Mouse (Mus musculus) lung, postnatal 14 days (tissue): ENCODE measurements around the gene Ggt6.
A peak's percentile ranks its signal among the peaks of the same experiment; 100 is the strongest.
"Not testable (repeated sequence)": the region's sequence is repeated elsewhere in the genome, so short reads cannot be mapped to it uniquely, and the experiment has no call there.

Source experiments
- DNase-seq: peaks from one replicate; pipeline ENCODE4 v3.0.0; 2021

The Ggt6 gene

DNA sequence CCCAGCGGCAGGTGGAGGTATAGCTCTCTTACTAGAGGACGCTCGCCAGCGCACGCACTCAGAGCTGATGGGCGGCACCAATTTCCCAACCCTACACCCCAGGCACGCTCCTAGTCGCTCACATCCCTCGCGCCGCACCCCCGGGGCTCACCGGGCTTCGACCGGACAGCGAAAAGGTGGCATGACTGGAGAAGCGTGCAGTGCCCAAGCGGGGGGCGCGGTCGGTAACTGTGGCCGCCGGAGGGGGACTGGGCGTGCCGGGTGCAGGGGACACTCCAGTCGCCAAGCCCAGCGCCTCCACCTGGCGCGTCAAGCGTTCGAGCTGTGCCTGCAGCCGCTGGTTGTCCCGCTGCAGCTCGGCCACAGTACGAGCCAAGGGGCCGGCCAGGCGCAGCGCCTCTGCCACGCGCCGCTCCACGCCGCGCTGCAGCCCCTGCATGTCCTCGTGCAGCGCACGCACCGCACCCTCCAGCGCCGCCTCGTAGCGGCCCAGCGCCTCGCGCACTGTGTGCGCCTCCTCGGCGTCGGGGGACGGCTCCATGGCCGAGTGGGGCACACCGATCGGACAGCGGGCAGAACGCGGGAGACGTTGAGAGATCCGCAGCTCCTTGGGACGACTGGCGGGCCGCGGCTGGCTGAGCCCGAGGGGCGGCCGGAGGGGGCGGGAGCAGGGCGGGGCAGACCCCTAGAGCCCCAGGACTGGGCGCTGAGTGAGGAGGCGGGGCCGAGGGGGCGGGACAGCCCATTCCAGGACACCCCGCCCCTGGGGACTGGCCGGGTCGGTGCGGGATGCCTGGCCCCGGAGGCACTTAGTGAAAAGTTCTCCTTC lies 24.0 kb upstream of the Ggt6 start, which contains the start of gene Smtnl2:
Smtnl2 (minus strand) TSS at position 621 of the 829 bp plus-strand sequence.
- DNase-seq = peak; percentile 92

DNA sequence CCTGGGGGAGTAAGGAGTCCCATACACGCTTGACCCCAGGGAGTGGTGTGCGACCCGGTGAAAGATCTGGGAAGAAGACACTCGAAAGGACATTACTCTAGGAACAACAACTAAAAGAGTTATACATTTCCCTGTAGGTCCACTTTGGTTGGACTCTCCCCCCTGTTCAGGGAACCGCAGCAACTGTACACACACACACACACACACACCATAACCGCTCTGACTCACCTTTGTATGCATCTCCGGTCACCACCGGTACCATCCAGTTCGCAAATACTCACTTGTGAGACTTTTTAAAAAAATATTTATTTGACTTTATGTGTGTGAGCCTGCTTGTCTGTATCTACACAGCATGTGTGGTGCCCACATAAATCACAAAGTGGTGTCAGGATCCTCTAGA lies 23.4 kb upstream of the Ggt6 start:
- no peak for DNase-seq

- peak; percentile 58 for DNase-seq
Measured at GRCm38 (mm10) chr11:72413016-72413415, 22.3 kb upstream of the Ggt6 start.

DNA sequence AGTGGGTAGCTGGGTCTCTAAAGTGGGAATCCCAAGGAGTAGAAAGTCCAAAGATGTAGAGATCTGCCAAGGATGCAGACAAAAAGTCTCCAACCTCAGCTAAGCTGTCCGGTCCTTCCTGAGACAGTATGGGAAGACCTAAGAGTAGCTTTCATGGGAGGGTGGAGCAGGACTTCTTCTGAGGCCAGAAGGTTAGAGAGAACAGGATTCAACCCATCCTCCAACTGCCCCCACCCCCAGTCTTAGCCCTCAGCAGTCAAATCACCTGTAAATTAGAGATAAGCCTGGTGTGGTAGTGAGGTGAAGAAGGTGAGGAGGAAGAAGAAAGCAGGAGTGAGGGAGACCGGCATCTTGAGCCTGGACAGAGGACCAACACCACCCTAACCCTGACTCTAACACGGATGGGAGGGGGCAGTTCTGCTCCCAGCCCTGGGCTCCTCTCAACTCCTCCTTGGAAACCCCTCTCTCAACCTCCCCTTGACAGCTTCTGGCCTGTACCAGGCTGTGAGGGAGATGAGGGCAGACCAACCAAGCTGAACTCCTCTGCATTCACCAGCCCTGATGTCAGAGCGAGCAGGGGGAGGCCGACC lies 21.6 kb upstream of the Ggt6 start:
- DNase-seq = no peak

DNA sequence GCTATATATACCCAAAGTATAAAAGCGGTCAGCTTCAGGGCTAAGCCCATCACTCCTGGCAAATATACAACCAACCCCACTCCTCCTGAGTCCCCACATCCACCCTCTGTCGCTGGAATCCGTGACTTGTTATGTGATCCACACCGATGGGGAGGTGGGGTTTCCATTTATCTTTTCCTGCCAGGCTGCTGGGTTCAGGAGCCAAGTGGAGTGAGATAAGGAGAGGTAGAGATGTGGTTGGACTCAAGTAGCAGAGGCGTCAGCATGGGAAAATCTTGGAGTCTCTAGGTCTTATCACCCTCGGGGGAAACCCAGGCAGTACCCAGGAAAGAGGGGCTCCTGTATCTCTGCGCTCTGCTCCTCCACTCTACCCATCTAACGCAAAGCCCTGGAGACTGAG lies 20.2 kb upstream of the Ggt6 start:
- DNase-seq = no peak

- no peak for DNase-seq
Measured at GRCm38 (mm10) chr11:72416666-72417065, 18.7 kb upstream of the Ggt6 start.

DNA sequence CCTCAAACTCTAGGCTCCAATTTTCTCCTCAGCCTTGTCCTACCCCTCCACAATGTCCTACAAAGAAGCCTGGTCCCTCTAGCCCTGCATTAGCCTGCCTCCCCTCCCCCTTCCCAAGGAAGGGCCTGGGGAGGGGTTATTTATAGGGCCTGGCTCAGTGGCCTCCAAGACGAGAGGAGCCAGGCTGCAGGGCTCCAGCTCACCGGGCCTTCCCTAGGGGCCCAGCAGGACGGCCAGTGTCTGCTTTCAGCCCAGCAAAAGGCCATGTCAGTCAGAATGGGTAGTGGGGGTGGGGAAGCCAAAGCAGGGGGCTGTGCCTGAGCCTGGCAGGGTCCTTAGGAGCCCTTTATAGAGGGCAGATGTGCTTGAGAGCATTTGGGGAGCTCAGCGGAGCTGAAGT lies 17.9 kb upstream of the Ggt6 start:
- no peak for DNase-seq

GRCm38 (mm10) chr11:72418227-72418626 lies 17.1 kb upstream of the Ggt6 start:
- no peak for DNase-seq

DNA sequence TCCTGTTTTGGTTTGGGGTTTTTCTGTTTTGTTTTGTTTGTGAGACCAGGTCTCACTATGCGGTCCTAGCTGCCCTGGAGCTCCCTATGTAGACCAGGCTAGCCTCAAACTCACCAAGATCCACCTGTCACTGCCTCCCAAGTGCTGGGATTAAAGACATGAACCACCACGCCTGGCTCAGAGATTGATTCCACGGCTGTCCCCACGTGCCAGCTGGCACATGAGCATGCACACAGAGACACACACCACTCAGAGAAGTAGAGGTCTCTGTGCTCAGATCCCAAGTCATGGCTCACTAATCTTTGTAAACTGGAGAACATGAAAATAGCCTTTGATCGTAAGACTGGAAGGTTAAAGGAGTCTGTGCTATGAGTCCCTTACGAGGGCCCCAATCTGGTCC lies 16.3 kb upstream of the Ggt6 start:
- no peak for DNase-seq

DNA sequence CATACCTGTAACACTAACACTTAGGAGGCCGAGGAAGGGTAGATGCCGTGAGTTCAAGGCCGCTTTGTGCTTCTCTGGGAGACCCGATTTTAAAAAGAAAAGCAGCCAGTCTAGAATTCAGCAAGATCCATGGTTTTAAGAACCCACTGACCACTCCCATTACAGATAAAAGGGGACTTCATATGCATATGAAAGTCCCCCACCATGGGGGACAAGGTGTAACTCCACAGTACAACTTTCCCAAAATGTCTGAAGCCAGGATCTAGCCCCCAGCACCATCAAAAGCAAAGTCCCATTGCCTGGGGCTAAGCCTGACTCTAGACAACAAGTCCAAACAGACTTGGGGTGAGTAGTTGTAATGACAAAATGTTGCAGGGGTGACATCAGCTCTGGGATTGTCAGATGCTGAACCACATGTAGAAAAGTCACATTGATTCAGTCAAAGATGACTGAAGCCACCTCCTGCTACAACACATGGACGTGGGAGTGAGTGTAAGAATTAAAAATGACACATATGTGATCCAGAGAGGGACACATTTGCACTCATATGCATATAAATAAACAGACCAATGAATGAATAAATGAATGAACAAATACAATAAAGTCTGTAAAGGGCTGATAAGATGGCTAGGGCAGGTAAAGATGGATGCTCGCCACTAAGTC lies 14.7 kb upstream of the Ggt6 start:
- no peak for DNase-seq

GRCm38 (mm10) chr11:72421518-72422278 lies 13.6 kb upstream of the Ggt6 start:
- no peak for DNase-seq

DNA sequence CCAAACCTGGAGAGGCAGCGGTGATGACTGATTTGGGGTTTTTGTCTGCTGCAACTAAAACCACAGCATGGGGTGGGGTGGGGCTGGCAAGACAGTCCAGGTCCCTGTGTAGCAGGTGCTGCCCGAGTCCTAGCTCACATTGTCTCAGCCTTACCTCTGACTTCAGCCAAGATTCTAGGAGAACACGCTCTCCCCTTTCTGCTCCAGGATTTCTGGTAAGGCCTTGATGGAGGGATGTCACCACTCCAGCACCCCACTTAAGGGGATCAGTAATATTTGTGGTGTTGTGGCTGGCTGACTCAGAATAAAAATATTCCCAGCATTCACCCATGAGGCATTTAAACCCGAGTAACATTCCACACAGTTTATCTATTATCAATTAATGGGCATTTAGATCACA lies 11.6 kb upstream of the Ggt6 start:
- no peak for DNase-seq

DNA sequence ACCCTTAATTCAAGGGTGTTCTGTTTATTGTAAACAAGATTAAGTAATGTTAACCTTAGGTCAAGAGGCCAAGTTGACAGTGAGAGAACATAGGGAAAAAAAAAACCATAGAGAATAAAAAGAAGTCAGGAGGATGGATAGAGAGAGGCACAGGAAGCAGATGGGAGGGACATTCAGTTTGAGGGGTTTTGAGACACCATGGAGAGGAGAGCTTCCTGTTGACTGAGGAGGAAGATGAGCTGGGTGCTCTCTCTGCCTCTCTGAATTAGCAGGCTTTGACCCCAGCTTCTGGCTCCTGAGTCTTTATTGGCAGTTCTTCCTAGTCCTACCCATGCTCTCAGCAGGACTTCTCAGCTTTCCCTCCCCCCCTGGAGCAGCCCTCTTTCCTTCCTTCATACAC lies 10.1 kb upstream of the Ggt6 start:
- DNase-seq = no peak

- DNase-seq = no peak
Measured at GRCm38 (mm10) chr11:72426884-72427283, 8.4 kb upstream of the Ggt6 start.

DNA sequence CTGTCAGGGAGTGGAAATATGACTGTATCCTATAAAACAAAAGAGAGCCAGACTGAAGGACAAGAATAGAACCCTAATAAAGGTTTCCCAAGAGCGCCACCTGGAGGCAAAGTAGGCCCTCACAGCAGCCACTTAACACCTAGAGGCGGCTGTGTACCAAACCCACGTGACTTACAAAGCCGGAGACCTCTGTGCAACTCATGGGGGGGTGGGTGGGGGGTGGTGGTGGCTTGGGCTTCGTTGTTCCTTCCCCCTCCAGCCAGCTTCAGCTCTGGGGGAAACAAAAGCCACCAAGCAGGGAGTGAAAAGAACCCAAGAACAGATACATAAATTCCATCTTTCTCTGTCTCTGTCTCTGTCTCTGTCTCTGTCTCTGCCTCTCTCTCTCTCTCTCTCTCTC lies 6.6 kb upstream of the Ggt6 start:
- DNase-seq = peak; percentile 94

DNA sequence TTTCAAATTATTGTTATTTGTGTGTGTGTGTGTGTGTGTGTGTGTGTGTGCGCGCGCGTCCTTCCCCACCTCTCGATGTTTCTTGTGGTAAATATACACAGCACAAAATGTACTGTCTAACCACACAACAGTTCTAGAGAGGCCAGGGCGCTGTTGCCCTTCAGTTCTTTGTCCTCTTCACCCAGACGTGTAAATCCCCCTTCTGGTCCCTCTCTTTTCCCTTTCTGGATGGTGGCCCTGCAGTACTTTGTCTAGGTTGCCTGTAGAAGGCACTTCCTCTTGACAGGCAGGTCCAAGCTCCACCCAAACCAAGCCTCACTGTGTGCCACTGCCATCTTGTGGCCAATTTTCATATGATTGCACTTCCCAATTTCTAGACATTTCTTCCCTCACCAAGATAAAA lies 6.0 kb upstream of the Ggt6 start:
- DNase-seq = peak; percentile 85

GRCm38 (mm10) chr11:72430311-72431068 lies 4.8 kb upstream of the Ggt6 start:
- DNase-seq = not testable (repeated sequence)

DNA sequence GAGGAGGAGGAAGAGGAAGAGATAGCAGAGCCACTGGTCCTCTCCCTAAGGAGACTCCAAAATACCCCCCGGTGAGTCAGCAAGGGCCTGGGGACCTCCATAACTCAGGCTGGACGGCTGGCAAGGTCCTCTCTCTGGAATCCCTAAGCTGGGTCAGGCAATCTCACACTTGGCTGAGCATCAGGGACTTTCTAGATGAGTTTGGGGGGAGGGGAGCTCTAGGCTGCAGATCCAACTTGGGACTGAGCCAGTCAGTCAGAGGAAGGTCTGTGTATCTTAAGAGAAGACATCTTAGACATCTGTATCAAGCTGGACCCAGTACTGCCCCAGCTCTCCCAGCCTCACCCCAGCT lies 344 bp downstream of the Ggt6 start:
- DNase-seq = peak; percentile 47

GRCm38 (mm10) chr11:72436271-72436670 lies 945 bp downstream of the Ggt6 start:
- DNase-seq = peak; percentile 64

DNA sequence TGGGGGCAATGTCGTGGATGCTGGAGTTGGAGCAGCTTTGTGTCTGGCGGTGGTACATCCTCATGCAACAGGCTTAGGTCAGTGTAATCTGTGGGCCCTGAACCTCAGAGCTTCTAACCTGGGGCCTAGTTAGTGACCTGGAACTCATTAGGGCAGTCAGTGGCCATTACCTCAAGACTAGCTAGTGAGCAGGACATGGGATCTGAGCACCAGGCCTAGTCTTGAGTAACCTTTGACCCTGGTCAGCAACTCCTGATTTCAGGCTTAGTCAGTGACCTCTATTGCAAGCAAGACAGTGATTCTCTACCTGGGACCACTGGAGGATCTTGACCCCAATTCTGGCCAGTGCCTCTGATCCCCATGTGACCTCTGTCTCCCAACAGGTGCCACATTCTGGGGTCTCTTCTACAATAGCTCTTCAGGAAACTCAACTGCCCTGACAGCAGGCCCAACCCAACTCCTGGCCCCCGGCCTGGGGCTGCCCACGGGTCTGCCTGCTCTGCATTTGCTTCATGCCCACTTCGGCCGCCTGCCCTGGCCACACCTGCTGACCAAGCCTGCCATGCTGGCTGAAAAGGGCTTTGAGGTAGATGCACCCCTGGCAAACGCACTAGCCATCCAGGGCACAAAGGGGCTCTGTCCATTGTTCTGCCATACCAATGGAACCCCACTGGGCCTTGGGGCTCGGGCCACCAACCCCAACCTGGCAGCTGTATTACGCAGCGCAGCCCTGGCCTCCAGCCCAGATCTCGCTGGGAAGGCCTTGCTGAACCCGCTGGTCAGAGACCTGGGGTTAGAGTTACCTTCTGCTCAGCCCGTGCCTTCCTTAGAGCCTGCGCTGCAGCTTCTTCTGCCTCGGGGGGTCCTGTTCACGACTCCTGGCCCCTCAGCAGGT lies 1.7 kb downstream of the Ggt6 start:
- no peak for DNase-seq

DNA sequence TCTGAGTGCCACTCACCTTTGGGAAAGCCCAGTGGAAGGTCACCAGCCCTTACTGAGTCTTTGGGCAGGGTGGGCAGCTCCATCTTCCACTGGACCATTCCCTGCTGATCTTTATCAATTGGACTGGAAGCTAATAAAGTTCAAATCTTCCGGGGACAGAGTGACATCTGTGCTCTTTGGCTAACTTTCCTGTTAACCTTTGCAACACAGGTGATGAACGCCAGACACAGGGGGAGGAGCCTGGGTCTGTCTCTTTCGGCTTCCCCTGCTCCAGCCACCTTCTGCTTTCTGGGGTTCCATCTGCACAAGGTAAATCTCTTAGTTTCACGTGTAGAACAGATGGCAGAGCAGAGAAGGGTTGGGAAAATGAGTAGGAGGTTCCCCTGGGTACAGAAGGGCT lies 3.1 kb downstream of the Ggt6 start:
- no peak for DNase-seq

DNA sequence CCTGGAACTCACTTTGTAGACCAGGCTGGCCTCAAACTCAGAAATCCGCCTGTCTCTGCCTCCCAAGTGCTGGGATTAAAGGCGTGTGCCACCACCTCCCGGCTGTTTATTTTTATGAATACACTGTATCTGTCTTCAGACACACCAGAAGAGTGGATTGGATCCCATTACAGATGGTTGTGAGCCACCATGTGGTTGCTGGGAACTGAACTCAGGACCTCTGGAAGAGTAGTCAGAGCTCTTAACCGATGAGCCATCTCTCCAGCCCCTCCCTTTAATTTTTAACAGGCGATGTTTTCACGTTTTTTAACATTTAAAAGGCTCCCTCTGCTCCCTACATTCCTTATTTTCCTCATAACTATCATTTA lies 5.3 kb downstream of the Ggt6 start:
- not testable (repeated sequence) for DNase-seq
